Mouse (Mus musculus) myocyte (in vitro differentiated cells): ENCODE measurements around the gene Cadm3.

Experiments used
- CEBPB ChIP-seq: IDR thresholded peaks from 2 replicates; pipeline ENCODE4 v1.6.1; 2011; ENCODE audit warnings: mild to moderate bottlenecking, moderate library complexity; ENCODE audit not compliant: poor library complexity, insufficient read depth, severe bottlenecking
- E2F4 ChIP-seq: IDR thresholded peaks from one replicate; pipeline ENCODE4 v1.6.1; 2011; ENCODE audit warnings: mild to moderate bottlenecking, control low read depth, moderate library complexity; ENCODE audit not compliant: insufficient read depth
- MYOD1 ChIP-seq, 3 experiments: IDR thresholded peaks; one replicate each; pipeline ENCODE4 v1.6.1; 2011; ENCODE audit warnings: control low read depth in 2 of 3, low read depth in 2 of 3, mild to moderate bottlenecking in 2 of 3, moderate library complexity in 1 of 3; ENCODE audit not compliant: insufficient read length in 2 of 3, control insufficient read depth in 1 of 3
- POLR2A ChIP-seq: IDR thresholded peaks from one replicate; pipeline ENCODE4 v1.6.1; 2011; ENCODE audit warnings: low read depth, mild to moderate bottlenecking, control low read depth, moderate library complexity; ENCODE audit not compliant: insufficient read length
- REST ChIP-seq: IDR thresholded peaks from one replicate; pipeline ENCODE4 v1.6.1; 2011; ENCODE audit warnings: mild to moderate bottlenecking, control low read depth, moderate library complexity; ENCODE audit not compliant: insufficient read depth, insufficient read length
- TCF12 ChIP-seq: IDR thresholded peaks from one replicate; pipeline ENCODE4 v1.6.1; 2011; ENCODE audit warnings: mild to moderate bottlenecking, control low read depth; ENCODE audit not compliant: poor library complexity, insufficient read depth, severe bottlenecking
- USF1 ChIP-seq: IDR thresholded peaks from one replicate; pipeline ENCODE4 v1.6.1; 2011; ENCODE audit warnings: low read depth, mild to moderate bottlenecking, control low read depth, moderate library complexity

DNA sequence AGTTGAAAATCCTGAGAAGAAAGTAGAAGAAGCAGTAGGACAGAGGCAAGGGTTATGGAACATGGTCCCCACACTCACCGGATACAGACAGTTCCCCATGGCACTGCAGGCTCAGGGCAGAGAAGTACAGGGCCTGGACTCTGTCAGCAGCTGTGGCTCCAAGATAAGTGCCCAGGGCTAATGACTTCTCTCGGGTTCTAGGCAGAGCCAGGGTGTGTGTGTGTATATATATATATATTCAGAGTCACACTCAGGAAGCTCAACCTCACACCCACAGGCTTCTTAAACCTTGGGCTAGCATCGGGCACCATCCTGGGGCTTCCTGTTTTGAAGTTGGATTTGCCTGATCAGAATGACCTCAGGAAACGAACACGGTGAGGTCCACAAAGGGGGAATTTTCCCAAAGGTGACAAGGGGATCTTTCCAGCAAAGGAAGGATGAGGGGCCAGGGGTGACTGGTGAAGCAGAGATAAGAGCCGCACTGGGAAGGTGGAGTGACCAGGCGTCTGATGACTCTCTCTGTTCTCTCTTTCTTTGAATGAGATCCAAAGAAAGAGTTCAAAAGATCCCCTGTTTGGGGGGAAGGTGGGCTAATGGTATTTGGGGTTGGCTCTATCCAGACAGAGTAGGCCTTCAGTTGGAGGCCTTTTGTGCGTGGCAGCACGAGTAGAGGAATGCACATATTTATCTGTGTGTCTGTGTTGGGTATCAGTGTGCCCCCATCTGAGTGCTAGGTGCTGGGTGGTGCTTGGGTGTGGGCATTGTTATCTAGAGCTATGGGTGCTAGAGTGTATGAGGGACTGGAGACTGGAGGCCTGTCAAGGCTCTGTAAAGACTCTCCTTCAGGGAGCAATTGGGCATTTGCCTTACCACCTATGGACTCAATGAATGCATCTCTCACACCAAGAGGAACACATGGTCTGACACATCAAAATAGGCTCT, 33.9 kb downstream of the Cadm3 start, which contains the start of gene Ackr1:
- no peak for TF ChIP-seq MYOD1 (IDR thresholded peaks at IDR 0.05; ENCODE audit: control insufficient read depth in 1 of 3, insufficient read length in 2 of 3, low read depth in 2 of 3)
- TF ChIP-seq POLR2A = no peak
- no peak for TF ChIP-seq USF1
- no peak for TF ChIP-seq E2F4
- TF ChIP-seq REST = no peak
- TF ChIP-seq CEBPB = no peak
- TF ChIP-seq TCF12 = no peak
